11 mouse cellular contexts compared by ENCODE assay signal in genomic region chr2:50520169-50520568, GRCm38 (mm10).
A peak's percentile ranks its signal among the peaks of the same experiment; 100 is the strongest.
DNase-seq lines count a peak whose midpoint lies in the region; ATAC-seq and TF ChIP-seq lines count a peak whose summit lies in the region.
"Had no signal": no experiment of that assay in that cellular context is flagged by ENCODE, and none has a peak within 500 bp of the region (broad histone marks: within the 10 kb centered on the region; RNA-seq: fewer than 3 reads in every experiment).

No protein-coding gene starts in this region.

- H3K4me3 ChIP-seq in heart, embryonic 16.5 days (ENCODE audit: low read length), result no peak overlapping the region
- H3K4me3 ChIP-seq in embryonic facial prominence, embryonic 14.5 days (ENCODE audit: low read depth, low read length), result no peak overlapping the region
- H3K4me3 ChIP-seq in hindbrain, embryonic 15.5 days, result no peak overlapping the region
- no peak overlapping the region for H3K4me3 ChIP-seq in midbrain, postnatal 0 days (ENCODE audit: low read depth, low read length)

- H3K27me3 ChIP-seq in heart, embryonic 16.5 days (ENCODE audit: control insufficient read depth, insufficient read depth, low read length), result no peaks in the 10 kb centered on the region
- H3K27me3 ChIP-seq in embryonic facial prominence, embryonic 14.5 days (replicated peaks; ENCODE audit: control insufficient read depth, insufficient read depth, low read length), result no peaks in the 10 kb centered on the region
- H3K27me3 ChIP-seq in hindbrain, embryonic 15.5 days, result no peaks in the 10 kb centered on the region
- H3K27me3 ChIP-seq in midbrain, postnatal 0 days (ENCODE audit: insufficient read depth, low read length), result no peaks in the 10 kb centered on the region

- no peak for TF ChIP-seq CTCF in midbrain, postnatal 0 days (IDR thresholded peaks at IDR 0.05)

- no peak for DNase-seq in heart, postnatal 14 days
- DNase-seq in embryonic facial prominence, embryonic 14.5 days (ENCODE audit: low spot score), result peak; percentile 11
- DNase-seq in midbrain, postnatal 0 days (ENCODE audit: low spot score), result peak; percentile 41
- no peak for DNase-seq in urinary bladder, postnatal 36 days (ENCODE audit: low spot score in 2 of 2)
- DNase-seq in urinary bladder, postnatal 10 days (ENCODE audit: low spot score), result no peak
- no peak for DNase-seq in adrenal gland, postnatal 14 days
- DNase-seq: cerebellum, adult 9-10 months; kidney, adult 18-20 months; layer of hippocampus, postnatal 36 days had no signal

- H3K36me3 ChIP-seq in heart, embryonic 16.5 days (ENCODE audit: control insufficient read depth, insufficient read depth), result no peaks in the 10 kb centered on the region
- no peaks in the 10 kb centered on the region for H3K36me3 ChIP-seq in embryonic facial prominence, embryonic 14.5 days (ENCODE audit: control insufficient read depth, insufficient read depth, low read length)
- H3K36me3 ChIP-seq in hindbrain, embryonic 15.5 days, result no peaks in the 10 kb centered on the region
- H3K36me3 ChIP-seq in midbrain, postnatal 0 days (ENCODE audit: insufficient read depth, low read length), result no peaks in the 10 kb centered on the region

- WGBS in heart, embryonic 16.5 days, result 23% methylated on average over 8 of the region's 8 CpGs
- WGBS in embryonic facial prominence, embryonic 14.5 days, result 15% methylated on average over 8 of the region's 8 CpGs
- WGBS in hindbrain, embryonic 15.5 days, result 21% methylated on average over 8 of the region's 8 CpGs
- 11% methylated on average over 8 of the region's 8 CpGs for WGBS in midbrain, postnatal 0 days

- H3K4me1 ChIP-seq in heart, embryonic 16.5 days (ENCODE audit: control insufficient read depth, insufficient read depth, low read length), result no peaks in the 10 kb centered on the region
- H3K4me1 ChIP-seq in embryonic facial prominence, embryonic 14.5 days (ENCODE audit: control insufficient read depth, insufficient read depth, low read length), result peaks cover 3% of the 10 kb centered on the region; the same call in 1 of the 2 replicates
- peaks cover 22% of the 10 kb centered on the region for H3K4me1 ChIP-seq in hindbrain, embryonic 15.5 days (replicated peaks)
- H3K4me1 ChIP-seq in midbrain, postnatal 0 days (ENCODE audit: insufficient read depth, low read length), result no peaks in the 10 kb centered on the region; the same call in 1 of the 2 replicates

- H3K27ac ChIP-seq in heart, embryonic 16.5 days (ENCODE audit: low read length), result no peak overlapping the region
- 0 out of 2 replicates have a peak overlapping the region, but pooled peaks have one; percentile 11 for H3K27ac ChIP-seq in embryonic facial prominence, embryonic 14.5 days (replicated peaks; ENCODE audit: low read depth, low read length)
- H3K27ac ChIP-seq in hindbrain, embryonic 15.5 days (replicated peaks), result peak overlapping the region; percentile 46
- no peak overlapping the region for H3K27ac ChIP-seq in midbrain, postnatal 0 days (ENCODE audit: low read depth, low read length)

- intact Hi-C loops in heart, postnatal 14 days (cut with DNase I), result no loop called here

- no peak overlapping the region for H3K9ac ChIP-seq in heart, embryonic 16.5 days (ENCODE audit: low read length)
- 0 out of 2 replicates have a peak overlapping the region, but pooled peaks have one; percentile 9 for H3K9ac ChIP-seq in embryonic facial prominence, embryonic 14.5 days (ENCODE audit: low read depth, low read length)
- no peak overlapping the region; the same call in 1 of the 2 replicates for H3K9ac ChIP-seq in hindbrain, embryonic 15.5 days
- H3K9ac ChIP-seq in midbrain, postnatal 0 days (replicated peaks; ENCODE audit: low read length, poor library complexity, severe bottlenecking), result no peak overlapping the region

- no peaks in the 10 kb centered on the region for H3K9me3 ChIP-seq in heart, embryonic 16.5 days (replicated peaks; ENCODE audit: control insufficient read depth, low read length)
- H3K9me3 ChIP-seq in embryonic facial prominence, embryonic 14.5 days (ENCODE audit: control insufficient read depth, low read length), result no peaks in the 10 kb centered on the region
- no peaks in the 10 kb centered on the region for H3K9me3 ChIP-seq in hindbrain, embryonic 15.5 days
- no peaks in the 10 kb centered on the region for H3K9me3 ChIP-seq in midbrain, postnatal 0 days (ENCODE audit: low read length)

- peak overlapping the region; percentile 16; the same call in 1 of the 2 replicates for H3K4me2 ChIP-seq in heart, embryonic 16.5 days (ENCODE audit: low read depth, low read length)
- H3K4me2 ChIP-seq in embryonic facial prominence, embryonic 14.5 days (ENCODE audit: low read depth, low read length), result peak overlapping the region; percentile 38
- H3K4me2 ChIP-seq in hindbrain, embryonic 15.5 days, result peak overlapping the region; percentile 30; the same call in 1 of the 2 replicates
- no peak overlapping the region for H3K4me2 ChIP-seq in midbrain, postnatal 0 days (ENCODE audit: low read depth, low read length, poor library complexity, severe bottlenecking)

- no peak for ATAC-seq in heart, embryonic 16.5 days (replicated peaks; ENCODE audit: extremely low read depth, insufficient read depth, low FRiP score)
- ATAC-seq in embryonic facial prominence, embryonic 14.5 days (ENCODE audit: low read depth), result 0 out of 2 replicates have a peak, but pooled peaks have one; percentile 18
- ATAC-seq in hindbrain, embryonic 15.5 days (ENCODE audit: low FRiP score, low read depth), result 0 out of 2 replicates have a peak, but pooled peaks have one; percentile 48
- ATAC-seq in midbrain, postnatal 0 days (ENCODE audit: low FRiP score), result no peak

Comparison
In these comparisons a context has a peak if more than half of its experiments do, and no peak if none do; other contexts are left out.
1. ATAC-seq: peak in embryonic facial prominence, embryonic 14.5 days (single experiment) and hindbrain, embryonic 15.5 days (single experiment); none in heart, embryonic 16.5 days (single experiment) and midbrain, postnatal 0 days (single experiment).
2. H3K27ac ChIP-seq: peak in embryonic facial prominence, embryonic 14.5 days (single experiment) and hindbrain, embryonic 15.5 days (single experiment); none in heart, embryonic 16.5 days (single experiment) and midbrain, postnatal 0 days (single experiment).
3. DNase-seq: peak in embryonic facial prominence, embryonic 14.5 days (single experiment) and midbrain, postnatal 0 days (single experiment); none in heart, postnatal 14 days (0 of 2), urinary bladder, postnatal 36 days (0 of 2), urinary bladder, postnatal 10 days (single experiment) and adrenal gland, postnatal 14 days (single experiment).